Mouse (Mus musculus) lung, postnatal 0 days (tissue): ENCODE results near the gene Mink1. TPM values are rescaled to one million over a fixed set of nuclear protein-coding genes. Genes with fewer than 3 reads are reported as not detected.
A peak's percentile ranks its signal among the peaks of the same experiment; 100 is the strongest.

Experiments
- ATAC-seq: fragments of 200-750 bp; cut with Nextera tagmentation; 2 replicates; pipeline ENCODE4 v1.8.0; 2017; ENCODE audit warnings: moderate library complexity
- DNase-seq: peaks from one replicate; pipeline ENCODE4 v3.0.0-alpha.2; 2016; ENCODE audit warnings: low spot score
- H3K27ac ChIP-seq: fragments of 300-500 bp; sonication (generic); 2 replicates; pipeline ENCODE4 v1.5.1; 2014; ENCODE audit warnings: antibody characterized with exemption, mild to moderate bottlenecking, low read length, mixed read lengths
- H3K27me3 ChIP-seq: fragments of 300-500 bp; sonication (generic); replicated peaks from 2 replicates; pipeline ENCODE4 v1.6.1; 2014; ENCODE audit warnings: low read length, mixed read lengths; ENCODE audit not compliant: insufficient read depth
- H3K36me3 ChIP-seq: fragments of 300-500 bp; sonication (generic); 2 replicates; pipeline ENCODE4 v1.6.1; 2014; ENCODE audit warnings: low read length, mixed read lengths; ENCODE audit not compliant: insufficient read depth
- H3K4me1 ChIP-seq: fragments of 300-500 bp; sonication (generic); 2 replicates; pipeline ENCODE4 v1.6.1; 2014; ENCODE audit warnings: antibody characterized with exemption, low read depth, low read length, mixed read lengths; ENCODE audit not compliant: insufficient read depth
- H3K4me2 ChIP-seq: fragments of 300-500 bp; sonication (generic); replicated peaks from 2 replicates; pipeline ENCODE4 v1.6.1; 2014; ENCODE audit warnings: low read depth, mild to moderate bottlenecking, low read length, moderate library complexity, mixed read lengths
- H3K4me3 ChIP-seq: fragments of 300-500 bp; sonication (generic); 2 replicates; pipeline ENCODE4 v1.5.1; 2014; ENCODE audit warnings: low read depth, low read length
- H3K9ac ChIP-seq: fragments of 300-500 bp; sonication (generic); replicated peaks from 2 replicates; pipeline ENCODE4 v1.6.1; 2014; ENCODE audit warnings: low read depth, mild to moderate bottlenecking
- H3K9me3 ChIP-seq: fragments of 300-500 bp; sonication (generic); 2 replicates; pipeline ENCODE4 v1.6.1; 2016; ENCODE audit warnings: low read length, mixed read lengths
- CTCF ChIP-seq: IDR thresholded peaks from 2 replicates; pipeline ENCODE4 v1.5.1; 2016; ENCODE audit warnings: antibody characterized with exemption, mild to moderate bottlenecking
- EP300 ChIP-seq: IDR thresholded peaks from 2 replicates; pipeline ENCODE4 v1.6.1; 2016; ENCODE audit warnings: antibody characterized with exemption, mild to moderate bottlenecking, control low read depth
- WGBS: fragments of 180-500 bp; shearing (Covaris S2); extraction: QIAGEN DNeasy Blood & Tissue Kit; methylation state at CpG from one replicate; pipeline ENCODE4 v1.1.7; 2014; 5-methylcytosine and 5-hydroxymethylcytosine counted together
- polyA plus RNA-seq: library from polyadenylated mRNA; unstranded; fragments of >200 nt; fragmentation: Nextera tagmentation; extraction: Ambion mirVana; gene quantifications from 2 replicates; pipeline ENCODE4 v1.2.1, GENCODE M21; 2015

Mink1 gene
- polyA plus RNA-seq, 1 experiment from 2014 or later: 7.4 TPM

GRCm38 (mm10) chr11:70598451-70598953, 35.8 kb downstream of the Mink1 start:
- Histone ChIP-seq H3K27ac (no peak overlapping the region), H3K4me1 (peaks cover 6% of the 10 kb centered on the region; the same call in 1 of the 2 replicates), H3K36me3 (peaks cover 26% of the 10 kb centered on the region; the same call in 1 of the 2 replicates), H3K27me3 (no peaks in the 10 kb centered on the region), H3K4me3 (no peak overlapping the region), H3K9me3 (no peaks in the 10 kb centered on the region), H3K4me2 (no peak overlapping the region), H3K9ac (no peak overlapping the region)
- TF ChIP-seq CTCF (no peak), EP300 (no peak)
- ATAC-seq (no peak), DNase-seq (no peak)
- WGBS: 88% methylated on average over 9 of the region's 9 CpGs

- no peaks in the 10 kb centered on the region for H3K9me3 ChIP-seq
- H3K27ac ChIP-seq: no peak overlapping the region
- no peak overlapping the region for H3K9ac ChIP-seq
- 50% methylated on average over 14 of the region's 14 CpGs for WGBS
- TF ChIP-seq EP300 (no peak), CTCF (peak; percentile 99)
- peaks cover 42% of the 10 kb centered on the region; the same call in 1 of the 2 replicates for H3K36me3 ChIP-seq
- ATAC-seq (peak; percentile 56), DNase-seq (peak; percentile 79)
- no peaks in the 10 kb centered on the region for H3K4me1 ChIP-seq
- no peak overlapping the region for H3K4me3 ChIP-seq
- no peak overlapping the region for H3K4me2 ChIP-seq
- no peaks in the 10 kb centered on the region for H3K27me3 ChIP-seq
Measured at GRCm38 (mm10) chr11:70605024-70605566, 42.4 kb downstream of the Mink1 start.

- Histone ChIP-seq H3K4me2 (no peak overlapping the region), H3K36me3 (peaks cover 39% of the 10 kb centered on the region; the same call in 1 of the 2 replicates), H3K27me3 (no peaks in the 10 kb centered on the region), H3K4me1 (no peaks in the 10 kb centered on the region), H3K4me3 (no peak overlapping the region), H3K9ac (no peak overlapping the region), H3K27ac (no peak overlapping the region), H3K9me3 (no peaks in the 10 kb centered on the region)
- 74% methylated on average over 12 of the region's 12 CpGs for WGBS
- DNase-seq: no peak
- no peak for ATAC-seq
- TF ChIP-seq EP300 (no peak), CTCF (no peak)
Measured at GRCm38 (mm10) chr11:70606717-70607116, 44.0 kb downstream of the Mink1 start.

GRCm38 (mm10) chr11:70607611-70608010, 44.9 kb downstream of the Mink1 start:
- Histone ChIP-seq H3K9me3 (no peaks in the 10 kb centered on the region), H3K4me3 (no peak overlapping the region), H3K36me3 (peaks cover 34% of the 10 kb centered on the region; the same call in 1 of the 2 replicates), H3K27ac (no peak overlapping the region), H3K9ac (no peak overlapping the region), H3K4me2 (no peak overlapping the region), H3K27me3 (no peaks in the 10 kb centered on the region), H3K4me1 (no peaks in the 10 kb centered on the region)
- 82% methylated on average over 9 of the region's 9 CpGs for WGBS
- ATAC-seq (no peak), DNase-seq (no peak)
- no peak for TF ChIP-seq CTCF
- no peak for TF ChIP-seq EP300

DNA sequence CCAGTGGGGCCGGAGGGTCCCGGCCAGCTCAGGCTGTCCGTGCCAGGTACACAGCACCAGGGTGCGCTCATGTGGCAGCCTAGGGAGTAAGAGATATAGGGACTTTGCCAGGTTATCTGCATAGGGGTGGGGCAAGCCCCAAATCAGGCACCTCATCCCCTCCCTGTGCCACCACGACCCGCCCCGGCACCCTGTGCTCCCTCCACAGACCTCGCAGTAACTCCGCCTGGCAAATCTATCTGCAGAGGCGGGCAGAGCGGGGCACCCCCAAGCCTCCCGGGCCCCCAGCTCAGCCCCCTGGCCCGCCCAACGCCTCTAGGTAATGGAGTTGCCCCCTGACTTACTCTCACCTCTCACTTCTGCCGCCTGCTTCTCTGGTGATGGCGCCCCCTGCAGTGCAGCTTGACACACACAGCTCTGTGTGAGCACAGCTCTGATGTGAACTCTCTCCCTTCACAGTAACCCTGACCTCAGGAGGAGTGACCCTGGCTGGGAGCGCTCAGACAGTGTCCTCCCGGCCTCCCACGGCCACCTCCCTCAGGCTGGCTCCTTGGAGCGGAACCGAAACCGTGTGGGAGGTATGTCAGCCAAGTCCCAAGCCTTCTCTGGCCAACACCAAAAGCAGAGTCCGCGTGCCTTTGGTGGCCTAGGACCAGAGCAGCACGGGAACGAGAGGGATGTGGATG, 45.8 kb downstream of the Mink1 start:
- TF ChIP-seq EP300 (no peak), CTCF (peak; percentile 62)
- H3K27me3 ChIP-seq: no peaks in the 10 kb centered on the region
- no peak overlapping the region for H3K27ac ChIP-seq
- DNase-seq: peak; percentile 23
- no peaks in the 10 kb centered on the region for H3K4me1 ChIP-seq
- no peaks in the 10 kb centered on the region for H3K9me3 ChIP-seq
- H3K4me3 ChIP-seq: no peak overlapping the region
- H3K36me3 ChIP-seq: peaks cover 34% of the 10 kb centered on the region; the same call in 1 of the 2 replicates
- WGBS: 89% methylated on average over 25 of the region's 26 CpGs
- no peak for ATAC-seq
- no peak overlapping the region for H3K4me2 ChIP-seq
- H3K9ac ChIP-seq: no peak overlapping the region

- Histone ChIP-seq H3K36me3 (peaks cover 28% of the 10 kb centered on the region; the same call in 1 of the 2 replicates), H3K9me3 (no peaks in the 10 kb centered on the region), H3K4me2 (no peak overlapping the region), H3K4me3 (no peak overlapping the region), H3K27ac (no peak overlapping the region), H3K27me3 (no peaks in the 10 kb centered on the region), H3K9ac (no peak overlapping the region), H3K4me1 (peaks cover 10% of the 10 kb centered on the region)
- ATAC-seq (no peak), DNase-seq (no peak)
- TF ChIP-seq EP300: no peak
- TF ChIP-seq CTCF: peak; percentile 28
- 75% methylated on average over 4 of the region's 4 CpGs for WGBS
Measured at GRCm38 (mm10) chr11:70610752-70611151, 48.1 kb downstream of the Mink1 start.
